Mouse (Mus musculus) ovary, adult 2 months (tissue): Measurements from ENCODE around the gene Anapc2. TPM values are rescaled to one million over a fixed set of nuclear protein-coding genes. Genes with fewer than 3 reads are reported as not detected.

Source experiments
- polyA plus RNA-seq: library from polyadenylated mRNA; depleted of rRNA; stranded (reverse); fragments of >200 nt; gene quantifications from 2 replicates; pipeline ENCODE4 v1.2.3, GENCODE M21; 2012; rRNA removed

The Anapc2 gene
- 112 and 124 TPM in 2 replicates for polyA plus RNA-seq

DNA sequence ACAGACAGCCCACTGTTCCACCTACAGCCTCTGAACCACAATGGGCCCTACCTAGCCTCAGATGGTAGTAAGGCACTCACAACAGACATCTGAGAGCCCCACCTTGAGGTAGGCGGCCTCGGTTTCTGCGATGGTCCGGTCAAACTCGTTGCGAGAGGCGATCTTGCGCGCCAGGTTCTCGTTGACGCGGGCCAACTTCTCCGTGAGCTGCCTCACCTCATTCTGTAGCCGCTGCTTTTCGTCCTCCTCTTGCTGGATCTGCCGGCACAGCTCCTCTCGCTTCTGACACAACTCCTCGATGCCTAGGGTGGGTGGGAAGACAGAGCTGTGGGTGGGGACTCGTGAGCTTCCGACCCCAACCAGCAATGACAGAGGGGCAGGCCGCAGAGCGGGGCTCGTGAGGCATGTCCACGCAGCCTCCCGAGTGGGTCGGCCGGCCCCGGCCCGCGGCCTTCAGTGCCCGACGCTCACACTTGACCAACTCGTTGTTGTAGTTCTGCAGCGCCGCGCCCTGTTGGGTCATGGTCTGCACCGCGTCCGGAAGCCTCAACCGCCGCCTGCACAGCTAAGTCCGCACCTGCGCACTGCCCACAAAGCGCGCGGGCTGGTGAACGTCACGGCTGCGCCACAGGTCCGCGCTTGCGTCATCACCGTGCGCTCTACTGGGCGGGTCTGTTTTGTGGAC lies at the start of gene Anapc2, which contains the start of gene Ssna1:
Anapc2 (plus strand) TSS at position 652 of the 685 bp plus-strand sequence.
Ssna1 (minus strand) TSS at position 612 of the 685 bp plus-strand sequence.

DNA sequence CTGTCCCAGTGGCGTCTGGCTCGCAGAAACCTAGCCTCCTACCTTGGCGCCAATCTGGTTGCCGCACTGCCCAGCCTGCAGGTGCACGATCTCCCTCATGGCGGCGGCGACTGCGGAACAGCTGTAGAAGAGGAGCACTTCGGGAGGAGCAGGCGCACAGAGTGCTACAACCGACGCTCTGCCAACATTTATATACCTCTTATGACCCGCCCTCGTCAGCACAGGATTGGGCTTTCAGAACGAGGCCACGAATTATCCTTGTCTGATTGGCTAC lies 47.8 kb upstream of the Anapc2 start, which contains the start of gene Tubb4b:
Tubb4b (minus strand) TSS at position 211 of the 274 bp plus-strand sequence.

GRCm38 (mm10) chr2:25234050-25234449 lies 38.2 kb upstream of the Anapc2 start, which contains the start of gene Slc34a3:
Gene Slc34a3 (minus strand): TSS chr2:25234364.

GRCm38 (mm10) chr2:25236614-25237013 lies 35.7 kb upstream of the Anapc2 start, which contains the start of gene Rnf224:
Gene Rnf224 (minus strand): TSS chr2:25236787.

DNA sequence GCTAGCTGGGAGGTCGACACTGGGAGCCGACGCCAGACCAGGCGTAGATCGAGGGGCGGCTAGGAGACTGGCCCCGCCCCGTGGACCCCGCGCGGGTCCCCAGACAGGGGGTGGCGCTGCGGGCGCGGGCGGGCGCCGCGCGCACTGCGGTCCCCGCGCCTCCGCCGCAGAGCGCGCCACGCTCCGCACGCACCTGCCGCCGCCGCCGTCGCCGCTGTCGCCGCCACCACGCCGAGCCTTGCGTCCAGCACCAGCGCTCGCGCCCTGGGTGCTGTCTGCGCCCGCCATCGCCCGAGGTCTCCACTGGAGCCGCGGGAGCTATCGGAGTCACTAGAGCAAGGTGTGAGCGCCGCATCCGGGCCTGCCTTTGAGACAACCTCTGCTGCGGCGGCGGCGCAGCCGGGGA lies 30.2 kb upstream of the Anapc2 start, which contains the start of the genes Rnf208 and Cysrt1:
Rnf208 (plus strand) TSS at position 155 of the 406 bp plus-strand sequence.
Cysrt1 (minus strand) TSS at position 352 of the 406 bp plus-strand sequence.

DNA sequence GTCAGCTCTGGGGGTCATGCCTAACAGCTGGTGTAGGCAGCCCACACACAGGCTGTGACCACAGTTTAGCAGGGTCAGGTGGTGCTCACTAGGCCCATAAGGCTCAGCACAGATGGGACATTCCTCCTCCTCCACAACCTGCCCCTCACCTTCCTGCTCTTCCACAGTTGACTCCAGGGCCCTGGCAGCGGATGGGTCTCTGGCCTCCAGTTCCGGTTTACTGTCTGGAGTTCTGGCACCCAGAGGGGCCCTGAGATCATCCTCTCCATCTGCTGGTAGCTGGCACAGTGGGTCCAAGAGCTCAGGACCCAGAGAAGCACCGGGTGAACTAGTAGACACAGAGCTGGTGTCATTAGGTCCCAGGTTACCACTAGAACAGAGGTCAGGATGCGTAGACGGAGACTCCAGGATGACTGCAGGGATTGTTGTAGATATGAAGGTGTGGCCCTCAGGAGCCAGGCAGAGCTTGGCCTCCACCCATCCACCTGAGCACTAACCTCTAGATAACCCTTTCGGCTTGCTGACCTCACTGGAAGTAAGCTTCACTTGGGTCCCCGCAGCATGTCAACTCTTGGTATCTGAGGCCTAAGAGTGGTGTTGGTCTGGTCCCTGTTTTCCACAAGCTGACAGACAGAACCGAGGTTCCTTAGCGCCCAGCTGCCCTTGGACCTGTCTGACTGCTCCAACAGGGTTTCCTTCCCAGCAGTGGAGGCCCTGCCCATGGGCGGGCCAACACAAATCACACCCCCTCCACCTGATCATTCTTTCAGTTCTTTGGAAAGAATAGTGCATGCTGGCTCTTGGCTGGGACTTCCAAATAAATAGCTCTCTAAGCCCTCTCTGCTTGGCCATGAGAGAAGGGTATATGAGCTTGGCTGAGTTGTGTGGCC lies 25.9 kb upstream of the Anapc2 start, which contains the start of gene AL732309.1:
AL732309.1 (minus strand) TSS at position 681 of the 890 bp plus-strand sequence.

DNA sequence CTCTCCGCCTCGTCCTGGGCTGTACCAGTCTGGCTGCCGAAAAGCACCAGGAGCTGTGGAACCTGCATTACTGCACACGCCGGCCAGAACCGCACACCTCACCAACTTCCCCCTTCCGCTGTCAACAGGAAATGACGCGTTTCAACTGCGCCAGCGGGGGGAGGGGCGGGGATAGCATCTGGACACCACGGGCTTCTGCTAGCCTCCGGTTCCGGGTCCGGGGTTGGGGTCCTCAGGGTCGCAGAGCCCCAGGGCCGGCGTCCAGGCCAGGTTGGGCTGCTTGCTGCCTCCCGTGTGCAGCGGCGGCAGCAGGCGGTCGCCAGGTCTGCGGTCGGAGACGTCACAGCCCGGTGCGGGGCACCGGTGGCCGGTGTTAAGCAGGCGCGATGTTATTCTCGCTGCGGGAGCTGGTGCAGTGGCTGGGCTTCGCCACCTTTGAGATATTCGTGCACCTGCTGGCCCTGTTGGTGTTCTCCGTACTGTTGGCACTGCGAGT lies 16.9 kb upstream of the Anapc2 start, which contains the start of gene Tmem203:
Tmem203 (plus strand) TSS at position 156 of the 496 bp plus-strand sequence.

GRCm38 (mm10) chr2:25262291-25262767 lies 9.9 kb upstream of the Anapc2 start, which contains the start of gene Tprn:
Gene Tprn (plus strand): TSS chr2:25262618.

DNA sequence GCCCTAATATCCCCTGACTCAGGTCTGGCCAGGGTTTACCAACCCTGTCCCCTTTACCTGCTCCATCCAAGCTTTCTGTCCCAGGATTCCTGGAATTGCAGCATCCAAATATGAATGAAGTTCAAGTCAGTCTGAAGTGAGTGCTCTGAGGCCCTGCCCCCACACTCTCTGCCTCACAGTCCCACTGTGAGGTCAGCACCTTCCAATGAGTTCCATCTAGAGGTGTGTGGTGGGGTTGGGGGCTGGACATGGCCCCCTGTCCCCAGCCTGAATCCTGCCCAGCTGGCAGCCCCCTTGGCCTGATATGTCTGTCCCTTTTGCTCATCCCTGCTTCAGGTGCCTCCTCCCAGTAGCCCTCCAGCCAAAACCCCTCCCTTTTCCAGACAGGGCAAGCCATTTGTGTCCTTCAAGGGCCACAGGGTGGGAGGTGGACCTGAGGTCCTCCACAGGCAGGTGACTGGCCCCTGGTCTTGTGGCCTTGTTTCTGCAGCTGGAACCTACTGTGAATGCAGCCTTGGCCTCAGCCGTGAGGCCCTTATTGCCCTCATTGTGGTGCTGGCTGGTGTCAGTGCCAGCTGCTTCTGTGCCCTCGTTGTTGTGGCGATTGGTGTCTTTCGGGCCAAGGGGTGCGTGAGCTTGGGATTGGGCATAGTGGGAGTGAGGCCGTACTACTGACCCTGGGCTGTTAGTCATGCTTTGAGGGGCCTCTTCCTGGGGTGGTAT lies 15.8 kb downstream of the Anapc2 start, which contains the start of gene Tmem210:
Tmem210 (plus strand) TSS at position 219 of the 723 bp plus-strand sequence.

DNA sequence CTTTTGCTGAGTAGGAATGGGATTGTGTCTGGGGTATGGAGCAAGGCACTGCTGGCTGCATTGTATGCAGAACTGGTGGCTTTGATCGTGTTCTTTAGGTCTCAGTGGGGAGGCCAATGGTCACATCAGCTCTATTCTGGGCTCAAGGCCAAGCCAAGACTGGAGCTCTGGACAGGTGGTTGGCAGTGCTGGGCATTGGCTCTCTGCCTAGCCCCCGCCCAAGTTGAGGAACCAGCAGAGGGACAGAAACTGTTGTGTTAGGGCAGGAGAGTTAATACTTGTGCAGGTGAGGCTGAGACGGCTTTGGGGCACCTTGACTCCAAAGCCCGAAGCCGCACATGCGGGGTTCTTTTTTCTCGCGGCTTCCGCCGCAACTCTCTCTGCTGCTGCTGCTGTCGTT lies 17.4 kb downstream of the Anapc2 start, which contains the start of gene Lrrc26:
Lrrc26 (plus strand) TSS at position 265 of the 400 bp plus-strand sequence.

GRCm38 (mm10) chr2:25318971-25319773 lies 46.9 kb downstream of the Anapc2 start, which contains the start of gene Grin1:
Gene Grin1 (minus strand): TSS chr2:25319187.

DNA sequence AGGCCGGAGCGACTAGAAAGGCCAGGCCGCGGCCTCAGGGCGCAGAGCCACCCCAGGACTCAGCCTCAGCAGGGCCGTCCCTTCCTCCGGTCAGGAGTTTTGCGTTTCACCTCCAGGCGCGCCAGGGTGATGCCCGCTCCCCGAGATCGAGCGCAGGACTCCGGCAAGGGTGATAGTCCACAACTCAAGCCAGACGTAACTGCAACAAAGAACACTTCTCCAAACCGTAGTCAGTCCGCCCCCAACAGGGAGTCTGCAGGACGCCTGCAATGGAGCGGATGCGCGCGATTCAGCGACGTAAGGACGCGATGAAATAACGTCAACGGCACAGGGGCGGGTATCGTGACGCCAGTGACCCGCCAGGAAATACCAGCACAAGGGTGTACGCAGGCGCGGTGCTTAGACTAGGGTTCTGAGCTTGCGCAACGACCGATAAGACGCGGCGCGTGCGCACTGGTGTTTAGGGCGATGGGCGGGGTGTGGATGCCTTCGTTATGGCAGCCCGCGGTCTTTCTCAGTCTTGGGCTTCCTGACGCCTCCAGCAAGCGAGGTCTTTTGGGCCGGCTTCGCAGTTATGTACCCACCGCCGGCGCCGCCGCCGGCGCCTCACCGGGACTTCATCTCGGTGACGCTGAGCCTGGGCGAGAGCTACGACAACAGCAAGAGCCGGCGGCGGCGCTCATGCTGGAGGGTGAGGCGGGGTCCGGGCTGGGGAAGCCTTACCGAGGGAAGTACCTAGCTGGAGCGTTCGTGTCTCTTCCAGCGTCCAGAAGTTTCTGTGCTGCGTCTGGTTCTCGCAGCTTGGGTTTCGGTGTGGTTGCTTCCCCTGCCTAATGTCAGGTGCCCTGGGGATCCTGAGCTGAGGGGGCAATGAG lies 60.2 kb downstream of the Anapc2 start, which contains the start of gene Man1b1:
Man1b1 (plus strand) TSS at position 53 of the 875 bp plus-strand sequence.

Other genes with a start within 250 kb of the Anapc2 start
- gene Nsmf, start 218.1 kb upstream of the Anapc2 start, polyA plus RNA-seq = 281 and 345 TPM in 2 replicates
- gene Entpd8, start 192.2 kb upstream of the Anapc2 start, polyA plus RNA-seq = 0.81 and 1.6 TPM in 2 replicates
- 1.9 and 3.4 TPM in 2 replicates for gene Noxa1, start 177.3 kb upstream of the Anapc2 start, polyA plus RNA-seq
- 16.0 and 20.1 TPM in 2 replicates for gene Nrarp, start 91.7 kb upstream of the Anapc2 start, polyA plus RNA-seq
- gene Tor4a, start 75.6 kb upstream of the Anapc2 start, polyA plus RNA-seq = 91.7 and 92.6 TPM in 2 replicates
- 54.5 and 59.1 TPM in 2 replicates for gene Nelfb, start 61.0 kb upstream of the Anapc2 start, polyA plus RNA-seq
- not detected in 2 replicates for gene Stpg3, start 57.8 kb upstream of the Anapc2 start, polyA plus RNA-seq
- 0.18 and 0.40 TPM in 2 replicates for gene Fam166a, start 53.7 kb upstream of the Anapc2 start, polyA plus RNA-seq
- gene Tubb4b, start 47.8 kb upstream of the Anapc2 start, polyA plus RNA-seq = 582 and 710 TPM in 2 replicates
- not detected in 2 replicates for gene Slc34a3, start 38.1 kb upstream of the Anapc2 start, polyA plus RNA-seq
- gene Rnf224, start 35.7 kb upstream of the Anapc2 start, polyA plus RNA-seq = 0.10 TPM in 1 of 2 replicates, not detected in the other
- 27.2 and 28.5 TPM in 2 replicates for gene Rnf208, start 30.2 kb upstream of the Anapc2 start, polyA plus RNA-seq
- 1.6 and 1.7 TPM in 2 replicates for gene Cysrt1, start 30.0 kb upstream of the Anapc2 start, polyA plus RNA-seq
- gene AL732309.1, start 25.6 kb upstream of the Anapc2 start, polyA plus RNA-seq = 31.6 and 35.4 TPM in 2 replicates
- gene Tmem203, start 17.0 kb upstream of the Anapc2 start, polyA plus RNA-seq = 85.0 and 109 TPM in 2 replicates
- 30.9 and 32.4 TPM in 2 replicates for gene Tprn, start 9.9 kb upstream of the Anapc2 start, polyA plus RNA-seq
- gene Ssna1, start within 50 bp of the Anapc2 start, polyA plus RNA-seq = 85.4 and 91.9 TPM in 2 replicates
- gene Tmem210, start 15.7 kb downstream of the Anapc2 start, polyA plus RNA-seq = 0.51 and 0.55 TPM in 2 replicates
- 37.9 and 39.1 TPM in 2 replicates for gene Lrrc26, start 17.4 kb downstream of the Anapc2 start, polyA plus RNA-seq
- gene Grin1, start 46.7 kb downstream of the Anapc2 start, polyA plus RNA-seq = 1.1 and 1.7 TPM in 2 replicates
- 9.7 and 12.0 TPM in 2 replicates for gene Man1b1, start 59.9 kb downstream of the Anapc2 start, polyA plus RNA-seq
- 50.5 and 59.0 TPM in 2 replicates for gene Dpp7, start 83.9 kb downstream of the Anapc2 start, polyA plus RNA-seq
- 59.3 and 63.2 TPM in 2 replicates for gene Uap1l1, start 93.2 kb downstream of the Anapc2 start, polyA plus RNA-seq
- 16.5 and 18.1 TPM in 2 replicates for gene Sapcd2, start 99.8 kb downstream of the Anapc2 start, polyA plus RNA-seq
- gene Entpd2, start 123.4 kb downstream of the Anapc2 start, polyA plus RNA-seq = 33.0 and 33.1 TPM in 2 replicates
- 300 and 413 TPM in 2 replicates for gene Npdc1, start 126.9 kb downstream of the Anapc2 start, polyA plus RNA-seq
- gene Fut7, start 150.8 kb downstream of the Anapc2 start, polyA plus RNA-seq = 0.38 and 0.46 TPM in 2 replicates
- 54.2 and 56.6 TPM in 2 replicates for gene Abca2, start 156.2 kb downstream of the Anapc2 start, polyA plus RNA-seq
- 36.3 and 57.3 TPM in 2 replicates for gene Clic3, start 184.4 kb downstream of the Anapc2 start, polyA plus RNA-seq
- gene Paxx, start 188.6 kb downstream of the Anapc2 start, polyA plus RNA-seq = 87.0 and 99.6 TPM in 2 replicates
- gene Ptgds, start 197.6 kb downstream of the Anapc2 start, polyA plus RNA-seq = 17.0 and 20.7 TPM in 2 replicates
- not detected in 2 replicates for gene Lcn12, start 221.4 kb downstream of the Anapc2 start, polyA plus RNA-seq
- 24.5 and 26.0 TPM in 2 replicates for gene Fbxw5, start 228.3 kb downstream of the Anapc2 start, polyA plus RNA-seq
- 5.0 TPM in 2 replicates for gene C8g, start 229.2 kb downstream of the Anapc2 start, polyA plus RNA-seq